15 mouse cellular contexts compared by ENCODE assay signal in genomic region chr7:142488053-142488452, GRCm38 (mm10). TPM values are rescaled to one million over a fixed set of nuclear protein-coding genes. Genes with fewer than 3 reads are reported as not detected.
DNase-seq lines count a peak whose midpoint lies in the region; ATAC-seq and TF ChIP-seq lines count a peak whose summit lies in the region.
"Had no signal": no experiment of that assay in that cellular context is flagged by ENCODE, and none has a peak within 500 bp of the region (broad histone marks: within the 10 kb centered on the region; RNA-seq: fewer than 3 reads in every experiment).

No protein-coding gene starts in this region.

- H3K9me3 ChIP-seq in hindbrain, embryonic 12.5 days (replicated peaks) = no peaks in the 10 kb centered on the region
- no peaks in the 10 kb centered on the region for H3K9me3 ChIP-seq in hindbrain, embryonic 11.5 days (ENCODE audit: control insufficient read depth, low read length)
- H3K9me3 ChIP-seq in CH12.LX (replicated peaks; ENCODE audit: low read length) = no peaks in the 10 kb centered on the region
- no peaks in the 10 kb centered on the region for H3K9me3 ChIP-seq in embryonic facial prominence, embryonic 11.5 days (replicated peaks; ENCODE audit: control insufficient read depth, low read length)
- H3K9me3 ChIP-seq in limb, embryonic 14.5 days (ENCODE audit: control insufficient read depth, low read length) = no peaks in the 10 kb centered on the region
- H3K9me3 ChIP-seq in liver, embryonic 12.5 days (replicated peaks) = no peaks in the 10 kb centered on the region
- no peaks in the 10 kb centered on the region for H3K9me3 ChIP-seq in forebrain, postnatal 0 days (ENCODE audit: low read length)
- H3K9me3 ChIP-seq: megakaryocyte, embryonic 14.5 days had no signal

- WGBS in hindbrain, embryonic 12.5 days = 74% methylated on average over 3 of the region's 3 CpGs
- WGBS in hindbrain, embryonic 11.5 days = 82% methylated on average over 3 of the region's 3 CpGs
- WGBS in embryonic facial prominence, embryonic 11.5 days = 84% methylated on average over 3 of the region's 3 CpGs
- WGBS in limb, embryonic 14.5 days = 63% methylated on average over 3 of the region's 3 CpGs
- 76% methylated on average over 3 of the region's 3 CpGs for WGBS in liver, embryonic 12.5 days (ENCODE audit: insufficient replicate concordance)
- 78% methylated on average over 3 of the region's 3 CpGs for WGBS in forebrain, postnatal 0 days

- TF ChIP-seq CTCF in CH12.LX (conservative IDR thresholded peaks at IDR 0.05 in 1 of 2, IDR thresholded peaks at IDR 0.05 in 1 of 2; ENCODE audit: low read depth in 2 of 2, low read length in 2 of 2) = no peak
- TF ChIP-seq CTCF in forebrain, postnatal 0 days (IDR thresholded peaks at IDR 0.05; ENCODE audit: low read depth) = no peak

- no peak; the same call in 1 of the 2 replicates for ATAC-seq in hindbrain, embryonic 12.5 days (ENCODE audit: low FRiP score)
- ATAC-seq in hindbrain, embryonic 11.5 days (ENCODE audit: low FRiP score) = no peak
- no peak for ATAC-seq in embryonic facial prominence, embryonic 11.5 days (replicated peaks; ENCODE audit: insufficient number of reproducible peaks, low FRiP score, low TSS enrichment, low read depth)
- no peak for ATAC-seq in limb, embryonic 14.5 days (ENCODE audit: low FRiP score, low read depth)
- no peak for ATAC-seq in liver, embryonic 12.5 days
- no peak for ATAC-seq in forebrain, postnatal 0 days

- no peaks in the 10 kb centered on the region for H3K36me3 ChIP-seq in hindbrain, embryonic 12.5 days
- H3K36me3 ChIP-seq in hindbrain, embryonic 11.5 days (ENCODE audit: control insufficient read depth, insufficient read depth, low read length) = no peaks in the 10 kb centered on the region
- peaks cover 80 to 98% of the 10 kb centered on the region in 2 experiments for H3K36me3 ChIP-seq in CH12.LX (replicated peaks in 1 of 2; ENCODE audit: control insufficient read depth in 1 of 2, insufficient read depth in 1 of 2, low read length in 1 of 2)
- no peaks in the 10 kb centered on the region for H3K36me3 ChIP-seq in embryonic facial prominence, embryonic 11.5 days (replicated peaks; ENCODE audit: control insufficient read depth, insufficient read depth, low read depth, low read length)
- H3K36me3 ChIP-seq in limb, embryonic 14.5 days (ENCODE audit: control insufficient read depth, insufficient read depth, low read length) = peaks cover 47% of the 10 kb centered on the region
- H3K36me3 ChIP-seq in liver, embryonic 12.5 days = no peaks in the 10 kb centered on the region
- H3K36me3 ChIP-seq in forebrain, postnatal 0 days (ENCODE audit: insufficient read depth) = no peaks in the 10 kb centered on the region

- no peak for TF ChIP-seq POLR2A in CH12.LX (IDR thresholded peaks at IDR 0.05; ENCODE audit: low read depth, low read length)
- no peak for TF ChIP-seq POLR2A in limb, embryonic 14.5 days (IDR thresholded peaks at IDR 0.05; ENCODE audit: borderline replicate concordance, extremely low read depth, insufficient read depth, insufficient read length)

- H3K27me3 ChIP-seq in hindbrain, embryonic 12.5 days = no peaks in the 10 kb centered on the region
- no peaks in the 10 kb centered on the region for H3K27me3 ChIP-seq in hindbrain, embryonic 11.5 days (ENCODE audit: control insufficient read depth, insufficient read depth, low read length)
- H3K27me3 ChIP-seq in CH12.LX (replicated peaks) = no peaks in the 10 kb centered on the region
- H3K27me3 ChIP-seq in embryonic facial prominence, embryonic 11.5 days (ENCODE audit: control insufficient read depth, insufficient read depth, low read length) = no peaks in the 10 kb centered on the region
- H3K27me3 ChIP-seq in limb, embryonic 14.5 days (ENCODE audit: control insufficient read depth, insufficient read depth, low read length) = no peaks in the 10 kb centered on the region
- peaks cover 26% of the 10 kb centered on the region for H3K27me3 ChIP-seq in liver, embryonic 12.5 days (replicated peaks)
- no peaks in the 10 kb centered on the region for H3K27me3 ChIP-seq in forebrain, postnatal 0 days (ENCODE audit: insufficient read depth, low read length)

- peak overlapping the region; percentile 66 for H3K27ac ChIP-seq in hindbrain, embryonic 12.5 days
- no peak overlapping the region for H3K27ac ChIP-seq in hindbrain, embryonic 11.5 days (ENCODE audit: low read depth, low read length)
- peak overlapping the region; percentile 86 for H3K27ac ChIP-seq in CH12.LX (ENCODE audit: insufficient read depth, low read depth)
- H3K27ac ChIP-seq in embryonic facial prominence, embryonic 11.5 days (replicated peaks; ENCODE audit: low read depth, low read length) = peak overlapping the region; percentile 83
- peak overlapping the region; percentile 92 for H3K27ac ChIP-seq in limb, embryonic 14.5 days (replicated peaks; ENCODE audit: low read depth, low read length)
- H3K27ac ChIP-seq in liver, embryonic 12.5 days = no peak overlapping the region
- no peak overlapping the region for H3K27ac ChIP-seq in forebrain, postnatal 0 days (ENCODE audit: low read depth, low read length)

- TF ChIP-seq RAD21 in CH12.LX (IDR thresholded peaks at IDR 0.05; ENCODE audit: low read depth, low read length) = no peak

- DNase-seq in hindbrain, embryonic 11.5 days (ENCODE audit: low spot score) = no peak
- DNase-seq in CH12.LX (ENCODE audit: extremely low read depth) = peak; percentile 70
- no peak for DNase-seq in embryonic facial prominence, embryonic 11.5 days (ENCODE audit: low spot score)
- DNase-seq in limb, embryonic 14.5 days (ENCODE audit: low spot score) = no peak
- DNase-seq in forebrain, postnatal 0 days = no peak
- DNase-seq: heart, postnatal 36 days; kidney, adult 18-20 months had no signal

- TF ChIP-seq EP300 in CH12.LX (IDR thresholded peaks at IDR 0.05; ENCODE audit: low read length) = peak; percentile 92

- dilution Hi-C loops in CH12.LX (cut with MboI; ENCODE audit: extremely low pct_ligation_motif_present, extremely low pct_unique_long_range_greater_than_20kb, low sequenced_read_pairs) = no loop called here

- H3K79me2 ChIP-seq in CH12.LX (replicated peaks; ENCODE audit: control insufficient read depth, extremely low read depth, insufficient read depth, poor library complexity, severe bottlenecking) = no peaks in the 10 kb centered on the region

- no peak overlapping the region for H3K4me2 ChIP-seq in hindbrain, embryonic 12.5 days (replicated peaks)
- H3K4me2 ChIP-seq in hindbrain, embryonic 11.5 days (replicated peaks; ENCODE audit: low read depth, low read length) = no peak overlapping the region
- H3K4me2 ChIP-seq in CH12.LX (ENCODE audit: insufficient read depth, low read depth, poor library complexity, severe bottlenecking) = peak overlapping the region; percentile 72
- no peak overlapping the region for H3K4me2 ChIP-seq in embryonic facial prominence, embryonic 11.5 days (ENCODE audit: low read depth, low read length)
- H3K4me2 ChIP-seq in limb, embryonic 14.5 days (replicated peaks; ENCODE audit: low read depth, low read length, severe bottlenecking) = no peak overlapping the region
- no peak overlapping the region for H3K4me2 ChIP-seq in liver, embryonic 12.5 days
- H3K4me2 ChIP-seq in forebrain, postnatal 0 days (ENCODE audit: low read depth) = no peak overlapping the region

- H3K9ac ChIP-seq in hindbrain, embryonic 12.5 days = no peak overlapping the region
- no peak overlapping the region for H3K9ac ChIP-seq in hindbrain, embryonic 11.5 days (ENCODE audit: low read depth, low read length)
- peak overlapping the region; percentile 17; the same call in 1 of the 2 replicates for H3K9ac ChIP-seq in CH12.LX (ENCODE audit: insufficient read depth, low read depth)
- H3K9ac ChIP-seq in embryonic facial prominence, embryonic 11.5 days (replicated peaks; ENCODE audit: low read length) = no peak overlapping the region
- no peak overlapping the region for H3K9ac ChIP-seq in limb, embryonic 14.5 days (ENCODE audit: low read depth, low read length, severe bottlenecking)
- H3K9ac ChIP-seq in liver, embryonic 12.5 days = no peak overlapping the region
- H3K9ac ChIP-seq in forebrain, postnatal 0 days = no peak overlapping the region

- in situ Hi-C loops in CH12.LX (cut with MboI; ENCODE audit: low pct_ligation_motif_present, low pct_unique_long_range_greater_than_20kb, low sequenced_read_pairs) = no loop called here

- H3K4me1 ChIP-seq in hindbrain, embryonic 12.5 days = peaks cover 21% of the 10 kb centered on the region
- peaks cover 11% of the 10 kb centered on the region; the same call in 1 of the 2 replicates for H3K4me1 ChIP-seq in hindbrain, embryonic 11.5 days (replicated peaks; ENCODE audit: control insufficient read depth, insufficient read depth, low read length)
- H3K4me1 ChIP-seq in CH12.LX (ENCODE audit: control insufficient read depth in 1 of 2, insufficient read depth in 2 of 2) = peaks cover 19 to 47% of the 10 kb centered on the region in 2 experiments
- peaks cover 7% of the 10 kb centered on the region for H3K4me1 ChIP-seq in embryonic facial prominence, embryonic 11.5 days (ENCODE audit: control insufficient read depth, insufficient read depth, low read length)
- H3K4me1 ChIP-seq in limb, embryonic 14.5 days (ENCODE audit: control insufficient read depth, insufficient read depth, low read length) = peaks cover 53% of the 10 kb centered on the region
- peaks cover 13% of the 10 kb centered on the region; the same call in 1 of the 2 replicates for H3K4me1 ChIP-seq in liver, embryonic 12.5 days
- H3K4me1 ChIP-seq in forebrain, postnatal 0 days (ENCODE audit: insufficient read depth) = no peaks in the 10 kb centered on the region
- H3K4me1 ChIP-seq: megakaryocyte, embryonic 14.5 days had no signal

- H3K4me3 ChIP-seq in hindbrain, embryonic 12.5 days = no peak overlapping the region
- no peak overlapping the region for H3K4me3 ChIP-seq in hindbrain, embryonic 11.5 days (ENCODE audit: low read depth, low read length)
- no peak overlapping the region for H3K4me3 ChIP-seq in CH12.LX (replicated peaks in 1 of 3; ENCODE audit: low read depth in 2 of 3, low read length in 2 of 3, poor library complexity in 1 of 3)
- no peak overlapping the region for H3K4me3 ChIP-seq in embryonic facial prominence, embryonic 11.5 days (ENCODE audit: low read depth, low read length)
- H3K4me3 ChIP-seq in limb, embryonic 14.5 days (replicated peaks; ENCODE audit: low read length) = no peak overlapping the region
- no peak overlapping the region for H3K4me3 ChIP-seq in liver, embryonic 12.5 days
- H3K4me3 ChIP-seq in forebrain, postnatal 0 days (ENCODE audit: low read depth, low read length) = no peak overlapping the region
- H3K4me3 ChIP-seq: megakaryocyte, embryonic 14.5 days; myocyte had no signal

RNA-seq across cellular contexts. Expression of gene Tnnt3, which starts 10.6 kb away (rescaled TPM):
- polyA plus RNA-seq in hindbrain, embryonic 12.5 days (2016; fragmentation: Nextera tagmentation; extraction: Ambion mirVana) = 1.8 and 5.8 TPM in 2 replicates
- polyA plus RNA-seq in hindbrain, embryonic 11.5 days (2014; fragmentation: Nextera tagmentation; extraction: Ambion mirVana) = 1.7 and 1.9 TPM in 2 replicates
- total RNA-seq in CH12.LX (2012; rRNA removed) = 1.5 and 3.1 TPM in 2 replicates
- 3.3 and 4.1 TPM in 2 replicates for total RNA-seq in CH12.LX (2014; rRNA removed)
- 13.3 and 16.9 TPM in 2 replicates for polyA plus RNA-seq in CH12.LX (2012; ENCODE audit: insufficient read length, low read depth)
- polyA plus RNA-seq in embryonic facial prominence, embryonic 11.5 days (2014; fragmentation: Nextera tagmentation; extraction: Ambion mirVana) = 1.5 and 2.8 TPM in 2 replicates
- polyA plus RNA-seq in limb, embryonic 14.5 days (2012; rRNA removed) = 42.5 and 114 TPM in 2 replicates
- 101 and 183 TPM in 2 replicates for polyA plus RNA-seq in limb, embryonic 14.5 days (2014; fragmentation: Nextera tagmentation; extraction: Ambion mirVana)
- 0.51 TPM in 1 of 2 replicates, not detected in the other for polyA plus RNA-seq in liver, embryonic 12.5 days (2016; fragmentation: Nextera tagmentation; extraction: Ambion mirVana)
- 1.2 and 1.6 TPM in 2 replicates for total RNA-seq in forebrain, postnatal 0 days (2014; rRNA removed)
- 1.2 and 1.4 TPM in 2 replicates for polyA plus RNA-seq in forebrain, postnatal 0 days (2015; fragmentation: Nextera tagmentation; extraction: Ambion mirVana)
- total RNA-seq: adrenal gland, postnatal 25 days; layer of hippocampus, adult 18-20 months; left cerebral cortex, postnatal 10 days had no signal

RNA-seq across cellular contexts. Expression of gene Lsp1, which starts 27.4 kb away (rescaled TPM):
- polyA plus RNA-seq in hindbrain, embryonic 12.5 days (2016; fragmentation: Nextera tagmentation; extraction: Ambion mirVana) = 9.6 and 14.4 TPM in 2 replicates
- 16.1 and 18.7 TPM in 2 replicates for polyA plus RNA-seq in hindbrain, embryonic 11.5 days (2014; fragmentation: Nextera tagmentation; extraction: Ambion mirVana)
- total RNA-seq in CH12.LX (2012; rRNA removed) = 314 and 364 TPM in 2 replicates
- 367 and 377 TPM in 2 replicates for total RNA-seq in CH12.LX (2014; rRNA removed)
- polyA plus RNA-seq in CH12.LX (2012; ENCODE audit: insufficient read length, low read depth) = 715 and 732 TPM in 2 replicates
- polyA plus RNA-seq in embryonic facial prominence, embryonic 11.5 days (2014; fragmentation: Nextera tagmentation; extraction: Ambion mirVana) = 23.3 and 23.7 TPM in 2 replicates
- 102 TPM in 2 replicates for polyA plus RNA-seq in limb, embryonic 14.5 days (2012; rRNA removed)
- 45.8 and 48.0 TPM in 2 replicates for polyA plus RNA-seq in limb, embryonic 14.5 days (2014; fragmentation: Nextera tagmentation; extraction: Ambion mirVana)
- polyA plus RNA-seq in liver, embryonic 12.5 days (2016; fragmentation: Nextera tagmentation; extraction: Ambion mirVana) = 16.7 and 17.0 TPM in 2 replicates
- 5.7 and 7.9 TPM in 2 replicates for total RNA-seq in forebrain, postnatal 0 days (2014; rRNA removed)
- polyA plus RNA-seq in forebrain, postnatal 0 days (2015; fragmentation: Nextera tagmentation; extraction: Ambion mirVana) = 5.5 and 6.4 TPM in 2 replicates

RNA-seq across cellular contexts. Expression of gene Mrpl23, which starts 44.4 kb away (rescaled TPM):
- 8.4 and 13.4 TPM in 2 replicates for polyA plus RNA-seq in hindbrain, embryonic 12.5 days (2016; fragmentation: Nextera tagmentation; extraction: Ambion mirVana)
- 13.5 and 13.9 TPM in 2 replicates for polyA plus RNA-seq in hindbrain, embryonic 11.5 days (2014; fragmentation: Nextera tagmentation; extraction: Ambion mirVana)
- 58.9 and 71.2 TPM in 2 replicates for total RNA-seq in CH12.LX (2012; rRNA removed)
- total RNA-seq in CH12.LX (2014; rRNA removed) = 60.7 and 70.8 TPM in 2 replicates
- 7.5 and 8.3 TPM in 2 replicates for polyA plus RNA-seq in CH12.LX (2012; ENCODE audit: insufficient read length, low read depth)
- polyA plus RNA-seq in embryonic facial prominence, embryonic 11.5 days (2014; fragmentation: Nextera tagmentation; extraction: Ambion mirVana) = 16.4 and 17.2 TPM in 2 replicates
- 94.6 and 97.2 TPM in 2 replicates for polyA plus RNA-seq in limb, embryonic 14.5 days (2012; rRNA removed)
- 30.0 and 40.8 TPM in 2 replicates for polyA plus RNA-seq in limb, embryonic 14.5 days (2014; fragmentation: Nextera tagmentation; extraction: Ambion mirVana)
- polyA plus RNA-seq in liver, embryonic 12.5 days (2016; fragmentation: Nextera tagmentation; extraction: Ambion mirVana) = 10.4 and 14.4 TPM in 2 replicates
- 44.8 and 73.5 TPM in 2 replicates for total RNA-seq in forebrain, postnatal 0 days (2014; rRNA removed)
- 25.5 and 27.9 TPM in 2 replicates for polyA plus RNA-seq in forebrain, postnatal 0 days (2015; fragmentation: Nextera tagmentation; extraction: Ambion mirVana)

RNA-seq across cellular contexts. Expression of gene Tnni2, which starts 46.4 kb away (rescaled TPM):
- polyA plus RNA-seq in hindbrain, embryonic 12.5 days (2016; fragmentation: Nextera tagmentation; extraction: Ambion mirVana) = 1.9 and 3.6 TPM in 2 replicates
- polyA plus RNA-seq in hindbrain, embryonic 11.5 days (2014; fragmentation: Nextera tagmentation; extraction: Ambion mirVana) = 1.4 and 1.7 TPM in 2 replicates
- total RNA-seq in CH12.LX (2012; rRNA removed) (35.0 and 50.1 TPM in 2 replicates), CH12.LX (2014; rRNA removed) (74.0 and 77.4 TPM in 2 replicates)
- 88.1 and 154 TPM in 2 replicates for polyA plus RNA-seq in CH12.LX (2012; ENCODE audit: insufficient read length, low read depth)
- 1.4 and 2.7 TPM in 2 replicates for polyA plus RNA-seq in embryonic facial prominence, embryonic 11.5 days (2014; fragmentation: Nextera tagmentation; extraction: Ambion mirVana)
- 60.8 and 156 TPM in 2 replicates for polyA plus RNA-seq in limb, embryonic 14.5 days (2012; rRNA removed)
- 76.8 and 134 TPM in 2 replicates for polyA plus RNA-seq in limb, embryonic 14.5 days (2014; fragmentation: Nextera tagmentation; extraction: Ambion mirVana)
- 1.8 and 2.4 TPM in 2 replicates for polyA plus RNA-seq in liver, embryonic 12.5 days (2016; fragmentation: Nextera tagmentation; extraction: Ambion mirVana)
- 0.33 and 2.8 TPM in 2 replicates for total RNA-seq in forebrain, postnatal 0 days (2014; rRNA removed)
- 0.21 and 1.5 TPM in 2 replicates for polyA plus RNA-seq in forebrain, postnatal 0 days (2015; fragmentation: Nextera tagmentation; extraction: Ambion mirVana)
- total RNA-seq: adrenal gland, postnatal 25 days had no signal

RNA-seq across cellular contexts. Expression of gene Syt8, which starts 53.4 kb away (rescaled TPM):
- polyA plus RNA-seq in hindbrain, embryonic 12.5 days (2016; fragmentation: Nextera tagmentation; extraction: Ambion mirVana) = 0.30 TPM in 1 of 2 replicates, not detected in the other
- polyA plus RNA-seq in hindbrain, embryonic 11.5 days (2014; fragmentation: Nextera tagmentation; extraction: Ambion mirVana) = not detected in 2 replicates
- total RNA-seq in CH12.LX (2012; rRNA removed) (not detected in 2 replicates), CH12.LX (2014; rRNA removed) (not detected in 2 replicates)
- polyA plus RNA-seq in CH12.LX (2012; ENCODE audit: insufficient read length, low read depth) = not detected in 2 replicates
- 0.52 TPM in 1 of 2 replicates, not detected in the other for polyA plus RNA-seq in embryonic facial prominence, embryonic 11.5 days (2014; fragmentation: Nextera tagmentation; extraction: Ambion mirVana)
- polyA plus RNA-seq in limb, embryonic 14.5 days (2012; rRNA removed) = 4.9 and 7.3 TPM in 2 replicates
- 1.5 and 2.0 TPM in 2 replicates for polyA plus RNA-seq in limb, embryonic 14.5 days (2014; fragmentation: Nextera tagmentation; extraction: Ambion mirVana)
- polyA plus RNA-seq in liver, embryonic 12.5 days (2016; fragmentation: Nextera tagmentation; extraction: Ambion mirVana) = not detected in 2 replicates
- not detected in 2 replicates for total RNA-seq in forebrain, postnatal 0 days (2014; rRNA removed)
- polyA plus RNA-seq in forebrain, postnatal 0 days (2015; fragmentation: Nextera tagmentation; extraction: Ambion mirVana) = not detected in 2 replicates
- total RNA-seq: adrenal gland, postnatal 25 days; heart, postnatal 36 days; layer of hippocampus, adult 18-20 months; left cerebral cortex, postnatal 10 days had no signal
- polyA plus RNA-seq: cortical plate, adult 2 months had no signal

Comparison
In these comparisons a context has a peak if more than half of its experiments do, and no peak if none do; other contexts are left out.
1. H3K27ac ChIP-seq: peak in hindbrain, embryonic 12.5 days (single experiment), CH12.LX (single experiment), embryonic facial prominence, embryonic 11.5 days (single experiment) and limb, embryonic 14.5 days (single experiment); none in hindbrain, embryonic 11.5 days (single experiment), liver, embryonic 12.5 days (single experiment) and forebrain, postnatal 0 days (single experiment).